In the genomic region with DNA sequence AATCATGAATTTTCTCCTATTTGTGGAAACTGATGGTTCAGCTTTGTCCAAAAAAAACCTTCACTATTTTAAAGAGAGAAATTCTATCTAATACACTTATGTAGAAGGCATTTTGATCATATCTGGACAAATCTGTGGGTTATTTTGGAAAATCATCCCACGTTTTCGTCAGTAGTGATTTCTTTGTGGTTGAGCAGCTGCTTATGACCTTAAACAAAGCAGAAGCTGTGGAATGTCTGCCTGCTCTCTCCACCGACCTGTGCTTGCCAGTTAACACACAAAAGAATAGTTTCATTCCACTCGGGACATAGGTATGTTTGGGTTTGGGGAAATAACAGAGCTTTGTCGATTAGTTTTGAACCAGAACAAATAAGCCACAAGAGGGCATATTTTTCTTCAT, we compare ENCODE assay signal across 26 mouse cellular contexts. TPM values are rescaled to one million over a fixed set of nuclear protein-coding genes. Genes with fewer than 3 reads are reported as not detected.
A peak's percentile ranks its signal among the peaks of the same experiment; 100 is the strongest.
DNase-seq lines count a peak whose midpoint lies in the region; ATAC-seq and TF ChIP-seq lines count a peak whose summit lies in the region.
"Had no signal": no experiment of that assay in that cellular context is flagged by ENCODE, and none has a peak within 500 bp of the region (broad histone marks: within the 10 kb centered on the region; RNA-seq: fewer than 3 reads in every experiment).

No protein-coding gene starts in this region.

- CTCF ChIA-PET in Patski (lab: Charles Lee), result interaction anchor here (1.5 to 1.8 kb wide), 2 partner anchors 10 to 176 kb away, joined by 3 to 4 read pairs; no protein-coding TSS in a partner anchor

- POLR2A ChIA-PET in Patski (lab: Charles Lee), result no interaction called here

- intact Hi-C loops in heart, adult 2 months (cut with DNase I), result no loop called here

- no peaks in the 10 kb centered on the region for H3K27me3 ChIP-seq in heart, adult 2 months (ENCODE audit: control insufficient read depth, insufficient read depth, low read length)
- peaks cover under 1% of the 10 kb centered on the region for H3K27me3 ChIP-seq in heart, embryonic 10.5 days (ENCODE audit: insufficient read depth, poor library complexity, severe bottlenecking)
- H3K27me3 ChIP-seq in lung, embryonic 14.5 days (ENCODE audit: insufficient read depth, low read length), result no peaks in the 10 kb centered on the region
- H3K27me3 ChIP-seq in Patski, result no peaks in the 10 kb centered on the region
- no peaks in the 10 kb centered on the region for H3K27me3 ChIP-seq in stomach, postnatal 0 days (ENCODE audit: control insufficient read depth, insufficient read depth, low read length)

- no peak for TF ChIP-seq POLR2A in heart, adult 2 months (IDR thresholded peaks at IDR 0.05; ENCODE audit: insufficient read depth, low read depth, low read length)

- 49% methylated on average over 5 of the region's 5 CpGs for WGBS in heart, adult 2 months
- 49% methylated on average over 5 of the region's 5 CpGs for WGBS in heart, embryonic 10.5 days
- WGBS in lung, embryonic 14.5 days, result 22% methylated on average over 5 of the region's 5 CpGs
- 16% methylated on average over 5 of the region's 5 CpGs for WGBS in stomach, postnatal 0 days

- no peak overlapping the region for H3K9ac ChIP-seq in heart, adult 2 months (ENCODE audit: low read depth, low read length)
- H3K9ac ChIP-seq in lung, embryonic 14.5 days, result no peak overlapping the region
- H3K9ac ChIP-seq in stomach, postnatal 0 days (ENCODE audit: low read length), result no peak overlapping the region
- H3K9ac ChIP-seq: forebrain, postnatal 0 days; hindbrain, embryonic 13.5 days; liver, embryonic 14.5 days; neural tube, embryonic 13.5 days had no signal

- no peak overlapping the region for H3K27ac ChIP-seq in heart, adult 2 months
- H3K27ac ChIP-seq in heart, embryonic 10.5 days, result no peak overlapping the region
- no peak overlapping the region for H3K27ac ChIP-seq in lung, embryonic 14.5 days (ENCODE audit: low read depth)
- no peak overlapping the region for H3K27ac ChIP-seq in stomach, postnatal 0 days (replicated peaks)
- H3K27ac ChIP-seq: forebrain, embryonic 10.5 days; hindbrain, embryonic 13.5 days; liver, embryonic 14.5 days; midbrain, embryonic 10.5 days; neural tube, embryonic 13.5 days had no signal

- in situ Hi-C loops in Patski (cut with MboI; ENCODE audit: low pct_unique_long_range_greater_than_20kb), result no loop called here

- no peak overlapping the region for H3K4me3 ChIP-seq in heart, adult 2 months
- H3K4me3 ChIP-seq in heart, embryonic 10.5 days, result no peak overlapping the region
- H3K4me3 ChIP-seq in lung, embryonic 14.5 days (ENCODE audit: low read depth, low read length), result no peak overlapping the region
- H3K4me3 ChIP-seq in stomach, postnatal 0 days (ENCODE audit: low read depth, low read length), result no peak overlapping the region
- H3K4me3 ChIP-seq: forebrain, embryonic 10.5 days; hindbrain, embryonic 13.5 days; midbrain, embryonic 10.5 days; neural tube, embryonic 13.5 days had no signal

- H3K4me1 ChIP-seq in heart, adult 2 months (ENCODE audit: control insufficient read depth, insufficient read depth, low read length), result no peaks in the 10 kb centered on the region
- no peaks in the 10 kb centered on the region for H3K4me1 ChIP-seq in heart, embryonic 10.5 days
- no peaks in the 10 kb centered on the region for H3K4me1 ChIP-seq in lung, embryonic 14.5 days (ENCODE audit: insufficient read depth)
- no peaks in the 10 kb centered on the region; the same call in 1 of the 2 replicates for H3K4me1 ChIP-seq in stomach, postnatal 0 days (replicated peaks; ENCODE audit: control insufficient read depth, insufficient read depth)

- H3K9me3 ChIP-seq in heart, embryonic 10.5 days, result no peaks in the 10 kb centered on the region
- no peaks in the 10 kb centered on the region for H3K9me3 ChIP-seq in lung, embryonic 14.5 days (ENCODE audit: low read depth, low read length)
- H3K9me3 ChIP-seq in stomach, postnatal 0 days (ENCODE audit: control insufficient read depth, low read length), result no peaks in the 10 kb centered on the region
- H3K9me3 ChIP-seq: forebrain, embryonic 10.5 days; hindbrain, embryonic 13.5 days; midbrain, embryonic 10.5 days; neural tube, embryonic 13.5 days had no signal

- DNase-seq in heart, adult 2 months, result no peak
- no peak for DNase-seq in heart, embryonic 10.5 days (ENCODE audit: low spot score)
- DNase-seq in lung, embryonic 14.5 days, result peak; percentile 33
- DNase-seq in lung, postnatal 36 days, result no peak
- no peak for DNase-seq in Patski (ENCODE audit: low read depth, low spot score)
- DNase-seq in stomach, postnatal 0 days (ENCODE audit: low spot score), result no peak
- DNase-seq in adrenal gland, postnatal 10 days, result no peak
- no peak for DNase-seq in layer of hippocampus, adult 9-11 months
- DNase-seq: cerebellum, adult 8-10 months; cerebellum, postnatal 25 days; forebrain, postnatal 0 days; gastrocnemius, postnatal 10 days; heart, postnatal 36 days; kidney, postnatal 25 days; layer of hippocampus, postnatal 36 days; liver; lung, adult 2 months; lung, postnatal 14 days; right cerebral cortex, postnatal 4 days had no signal

- H3K36me3 ChIP-seq in heart, adult 2 months (ENCODE audit: control insufficient read depth, insufficient read depth, low read length), result no peaks in the 10 kb centered on the region
- no peaks in the 10 kb centered on the region for H3K36me3 ChIP-seq in heart, embryonic 10.5 days
- no peaks in the 10 kb centered on the region for H3K36me3 ChIP-seq in lung, embryonic 14.5 days (ENCODE audit: insufficient read depth)
- H3K36me3 ChIP-seq in stomach, postnatal 0 days (ENCODE audit: control insufficient read depth, insufficient read depth, low read length), result no peaks in the 10 kb centered on the region
- H3K36me3 ChIP-seq: forebrain, embryonic 10.5 days; hindbrain, embryonic 13.5 days; midbrain, embryonic 10.5 days; neural tube, embryonic 13.5 days had no signal

- TF ChIP-seq EP300 in heart, adult 2 months (IDR thresholded peaks at IDR 0.05; ENCODE audit: insufficient read depth, low read depth, low read length), result no peak
- TF ChIP-seq EP300 in stomach, postnatal 0 days (optimal IDR thresholded peaks at IDR 0.05), result no peak

- H3K79me2 ChIP-seq in heart, adult 2 months (replicated peaks; ENCODE audit: control insufficient read depth, insufficient read depth, low read length), result no peaks in the 10 kb centered on the region

- TF ChIP-seq CTCF in heart, adult 2 months (IDR thresholded peaks at IDR 0.05), result peak; percentile 27; the same call in 1 of the 2 replicates
- no peak for TF ChIP-seq CTCF in lung, embryonic 14.5 days (IDR thresholded peaks at IDR 0.05; ENCODE audit: low read depth)
- TF ChIP-seq CTCF in Patski (IDR thresholded peaks at IDR 0.05), result peak; percentile 22
- peak; percentile 14; the same call in 1 of the 2 replicates for TF ChIP-seq CTCF in stomach, postnatal 0 days (IDR thresholded peaks at IDR 0.05; ENCODE audit: low read depth)

- ATAC-seq in lung, embryonic 14.5 days (ENCODE audit: insufficient read depth), result no peak
- no peak for ATAC-seq in Patski
- no peak for ATAC-seq in stomach, postnatal 0 days (ENCODE audit: low FRiP score, low TSS enrichment)
- ATAC-seq: forebrain, postnatal 0 days; intestine, postnatal 0 days; midbrain, embryonic 16.5 days had no signal

- no peak overlapping the region for H3K4me2 ChIP-seq in lung, embryonic 14.5 days
- no peak overlapping the region for H3K4me2 ChIP-seq in stomach, postnatal 0 days (replicated peaks; ENCODE audit: low read depth)
- H3K4me2 ChIP-seq: hindbrain, embryonic 13.5 days; neural tube, embryonic 13.5 days had no signal

RNA-seq across cellular contexts. Expression of gene Sema3d, which starts 4.3 kb away (rescaled TPM):
- total RNA-seq in heart, adult 2 months (2021), result 1 to 10 TPM; 3.5 to 4.5 TPM
- 1.4 and 2.5 TPM in 2 replicates for polyA plus RNA-seq in heart, adult 2 months (2012; rRNA removed)
- 9.5 and 10.9 TPM in 2 replicates for polyA plus RNA-seq in heart, embryonic 10.5 days (2016; fragmentation: Nextera tagmentation; extraction: Ambion mirVana)
- polyA plus RNA-seq in lung, embryonic 14.5 days (2014; fragmentation: Nextera tagmentation; extraction: Ambion mirVana), result 12.4 and 14.8 TPM in 2 replicates
- polyA plus RNA-seq in Patski (2021), result 4.2 TPM
- 4.0 and 4.9 TPM in 2 replicates for polyA plus RNA-seq in stomach, postnatal 0 days (2015; fragmentation: Nextera tagmentation; extraction: Ambion mirVana)
- 1 to 10 TPM; 6.4 to 6.6 TPM for total RNA-seq in adrenal gland, postnatal 10 days (2021)
